Mouse (Mus musculus) myocyte (in vitro differentiated cells): ENCODE measurements around the gene Pnmal1. TPM values are rescaled to one million over a fixed set of nuclear protein-coding genes. Genes with fewer than 3 reads are reported as not detected.
A peak's percentile ranks its signal among the peaks of the same experiment; 100 is the strongest.

Experiments used
- H3K27me3 ChIP-seq: one replicate; pipeline ENCODE4 v1.6.1; 2011; ENCODE audit not compliant: control insufficient read depth, insufficient read depth, insufficient read length
- H3K36me3 ChIP-seq: one replicate; pipeline ENCODE4 v1.6.1; 2011; ENCODE audit not compliant: control insufficient read depth, insufficient read depth
- H3K4me2 ChIP-seq: one replicate; pipeline ENCODE4 v1.6.1; 2011; ENCODE audit warnings: low read depth, control low read depth
- H3K4me3 ChIP-seq: one replicate; pipeline ENCODE4 v1.5.1; 2011; ENCODE audit warnings: mild to moderate bottlenecking, control low read depth, moderate library complexity
- H3K79me2 ChIP-seq: one replicate; pipeline ENCODE4 v1.6.1; 2011; ENCODE audit not compliant: control insufficient read depth, insufficient read depth
- H3ac ChIP-seq: one replicate; pipeline ENCODE4 v1.6.1; 2011; ENCODE audit not compliant: control insufficient read depth, insufficient read length
- CEBPB ChIP-seq: IDR thresholded peaks from 2 replicates; pipeline ENCODE4 v1.6.1; 2011; ENCODE audit warnings: mild to moderate bottlenecking, moderate library complexity; ENCODE audit not compliant: poor library complexity, insufficient read depth, severe bottlenecking
- E2F4 ChIP-seq: IDR thresholded peaks from one replicate; pipeline ENCODE4 v1.6.1; 2011; ENCODE audit warnings: mild to moderate bottlenecking, control low read depth, moderate library complexity; ENCODE audit not compliant: insufficient read depth
- MAX ChIP-seq: IDR thresholded peaks from one replicate; pipeline ENCODE4 v1.6.1; 2011; ENCODE audit warnings: low read depth, mild to moderate bottlenecking, control low read depth
- MYOD1 ChIP-seq, 3 experiments: IDR thresholded peaks; one replicate each; pipeline ENCODE4 v1.6.1; 2011; ENCODE audit warnings: control low read depth in 2 of 3, low read depth in 2 of 3, mild to moderate bottlenecking in 2 of 3, moderate library complexity in 1 of 3; ENCODE audit not compliant: insufficient read length in 2 of 3, control insufficient read depth in 1 of 3
- MYOG ChIP-seq, 3 experiments: IDR thresholded peaks; one replicate each; pipeline ENCODE4 v1.6.1; 2011; ENCODE audit warnings: control low read depth in 2 of 3, low read depth in 2 of 3, mild to moderate bottlenecking in 2 of 3; ENCODE audit not compliant: insufficient read length in 2 of 3, control insufficient read depth in 1 of 3, insufficient read depth in 1 of 3
- POLR2A ChIP-seq: IDR thresholded peaks from one replicate; pipeline ENCODE4 v1.6.1; 2011; ENCODE audit warnings: low read depth, mild to moderate bottlenecking, control low read depth, moderate library complexity; ENCODE audit not compliant: insufficient read length
- POLR2AphosphoS2 ChIP-seq: IDR thresholded peaks from one replicate; pipeline ENCODE4 v1.6.1; 2011; ENCODE audit warnings: low read depth, control low read depth; ENCODE audit not compliant: insufficient read length
- REST ChIP-seq: IDR thresholded peaks from one replicate; pipeline ENCODE4 v1.6.1; 2011; ENCODE audit warnings: mild to moderate bottlenecking, control low read depth, moderate library complexity; ENCODE audit not compliant: insufficient read depth, insufficient read length
- SRF ChIP-seq: IDR thresholded peaks from one replicate; pipeline ENCODE4 v1.6.1; 2011; ENCODE audit warnings: low read depth; ENCODE audit not compliant: control insufficient read depth, insufficient read length
- TCF12 ChIP-seq: IDR thresholded peaks from one replicate; pipeline ENCODE4 v1.6.1; 2011; ENCODE audit warnings: mild to moderate bottlenecking, control low read depth; ENCODE audit not compliant: poor library complexity, insufficient read depth, severe bottlenecking
- TCF3 ChIP-seq: IDR thresholded peaks from one replicate; pipeline ENCODE4 v1.6.1; 2011; ENCODE audit warnings: low read depth, control low read depth; ENCODE audit not compliant: insufficient read length
- USF1 ChIP-seq: IDR thresholded peaks from one replicate; pipeline ENCODE4 v1.6.1; 2011; ENCODE audit warnings: low read depth, mild to moderate bottlenecking, control low read depth, moderate library complexity
- polyA plus RNA-seq: library from polyadenylated mRNA; unstranded; fragments of >200 nt; fragmentation: generic; extraction: Trizol; gene quantifications from one replicate; pipeline ENCODE4 v1.2.1, GENCODE M21; 2012; ENCODE audit warnings: missing spikeins

The Pnmal1 gene
- polyA plus RNA-seq, 1 experiment, result 0.05 TPM

DNA sequence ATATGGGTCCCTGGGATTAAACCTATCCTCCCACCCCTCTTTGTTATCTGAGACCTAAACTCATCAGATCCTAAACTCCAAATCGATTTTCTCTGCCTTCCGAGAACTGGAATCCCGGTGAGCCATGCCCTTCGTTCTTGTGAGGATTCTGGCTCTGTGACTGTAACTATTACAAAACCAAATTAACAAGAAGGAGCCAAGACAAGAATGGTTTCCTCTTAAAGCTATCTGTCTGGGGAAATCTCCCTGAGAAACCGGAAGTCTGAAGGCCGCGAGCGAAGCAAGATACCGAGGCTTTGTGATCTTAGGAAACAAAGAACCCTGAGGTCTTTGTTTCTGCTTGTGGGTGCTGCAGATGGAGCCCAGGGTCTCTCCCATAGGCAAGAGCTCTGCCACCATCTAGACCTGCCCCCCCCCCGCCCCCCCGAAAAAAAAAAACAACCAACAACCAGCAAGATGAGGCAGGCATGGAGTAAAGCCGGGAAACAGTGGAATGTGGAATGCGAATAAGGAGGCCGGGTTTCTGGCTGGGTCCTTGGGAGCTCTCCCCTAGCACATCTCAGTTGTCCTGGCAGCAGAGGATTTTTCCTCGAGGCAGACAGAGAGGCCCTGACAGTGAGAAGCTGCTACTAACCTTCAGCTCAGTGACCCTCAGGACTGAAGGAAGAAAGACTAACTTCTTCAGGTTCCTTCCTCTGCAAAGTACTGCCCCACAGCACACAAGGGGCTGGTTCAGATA lies 30.7 kb downstream of the Pnmal1 start:
- TF ChIP-seq CEBPB (no peak), MAX (no peak), POLR2AphosphoS2 (no peak), TCF3 (no peak), USF1 (no peak), TCF12 (no peak), SRF (no peak), REST (no peak), MYOD1 (IDR thresholded peaks at IDR 0.05; ENCODE audit: control insufficient read depth in 1 of 3, insufficient read length in 2 of 3, low read depth in 2 of 3) (no peak), MYOG (IDR thresholded peaks at IDR 0.05; ENCODE audit: control insufficient read depth in 1 of 3, insufficient read depth in 1 of 3, insufficient read length in 2 of 3, low read depth in 2 of 3) (no peak), E2F4 (no peak), POLR2A (no peak)
- H3K79me2 ChIP-seq, result peaks cover 9% of the 10 kb centered on the region
- no peak overlapping the region for H3ac ChIP-seq
- H3K36me3 ChIP-seq, result no peaks in the 10 kb centered on the region
- H3K4me2 ChIP-seq, result no peak overlapping the region
- no peaks in the 10 kb centered on the region for H3K27me3 ChIP-seq
- H3K4me3 ChIP-seq, result no peak overlapping the region

DNA sequence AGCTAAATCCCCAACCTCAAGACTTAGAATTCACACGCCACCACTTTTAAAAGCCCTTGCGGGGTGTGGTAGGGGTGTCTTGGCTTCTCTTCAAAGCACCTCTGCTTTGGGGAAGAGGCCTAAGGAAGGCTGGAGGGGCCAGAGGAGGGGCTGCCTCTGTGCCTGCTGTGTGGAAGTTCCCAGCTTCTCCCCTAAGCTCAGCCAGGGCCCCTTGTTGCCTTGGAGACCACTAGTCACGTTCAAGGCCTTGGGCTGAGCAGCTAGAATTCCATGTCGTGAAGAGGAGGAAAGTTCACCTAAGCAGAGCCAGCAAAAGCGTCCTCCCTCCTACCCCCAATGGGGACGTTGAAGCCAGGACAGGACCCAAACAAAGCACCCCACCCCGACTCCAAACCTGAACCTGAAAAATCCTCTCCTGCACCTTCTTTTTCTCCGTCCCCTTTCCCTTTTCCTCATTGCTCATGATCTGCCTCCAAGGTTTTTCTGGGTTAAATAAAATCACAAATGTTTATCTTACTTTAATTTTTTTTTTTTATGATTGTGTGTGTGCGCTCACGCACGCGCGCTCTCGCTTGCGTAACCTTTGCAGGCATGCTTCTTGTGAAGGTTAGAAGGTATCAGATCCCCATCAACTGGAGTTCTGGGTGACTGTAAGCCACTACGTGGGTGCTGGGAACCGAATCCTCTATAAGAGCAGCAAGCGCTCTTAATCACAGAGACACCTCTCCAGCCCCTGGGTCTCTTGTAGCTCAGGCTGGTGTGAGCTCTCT lies 32.4 kb downstream of the Pnmal1 start:
- H3K79me2 ChIP-seq, result peaks cover 16% of the 10 kb centered on the region
- TF ChIP-seq TCF3, result no peak
- TF ChIP-seq POLR2A, result no peak
- no peak for TF ChIP-seq CEBPB
- TF ChIP-seq SRF, result no peak
- no peak for TF ChIP-seq MYOD1 (IDR thresholded peaks at IDR 0.05; ENCODE audit: control insufficient read depth in 1 of 3, insufficient read length in 2 of 3, low read depth in 2 of 3)
- no peak for TF ChIP-seq REST
- TF ChIP-seq POLR2AphosphoS2, result no peak
- no peak for TF ChIP-seq USF1
- no peak overlapping the region for H3K4me2 ChIP-seq
- H3ac ChIP-seq, result no peak overlapping the region
- H3K4me3 ChIP-seq, result no peak overlapping the region
- no peaks in the 10 kb centered on the region for H3K27me3 ChIP-seq
- H3K36me3 ChIP-seq, result no peaks in the 10 kb centered on the region

DNA sequence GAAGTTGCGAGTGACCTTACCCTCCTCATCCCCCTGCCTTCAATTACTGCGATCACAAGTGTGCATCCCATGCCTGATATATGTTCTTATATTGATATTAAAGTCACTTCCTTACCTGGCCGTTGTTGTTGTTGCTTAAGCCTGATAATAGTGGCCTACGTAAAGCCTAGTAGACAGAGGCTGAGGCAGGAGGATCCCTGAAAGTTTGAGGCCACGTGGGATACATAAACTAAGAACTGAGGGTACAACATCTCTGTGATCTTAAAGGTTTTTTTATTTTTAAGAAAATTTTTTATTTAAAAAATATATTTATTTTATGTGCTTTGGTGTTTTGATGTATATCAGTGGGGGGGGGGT lies 33.0 kb downstream of the Pnmal1 start, which contains the start of gene Ccdc8:
Gene Ccdc8, plus strand, starts transcription at position 258 of the 357 bp plus-strand sequence.
- H3ac ChIP-seq, result no peak within 1 kb of the TSS
- peak within 1 kb of the TSS; percentile 87 for H3K4me3 ChIP-seq
- TF ChIP-seq TCF3 (no peak), MYOG (IDR thresholded peaks at IDR 0.05; ENCODE audit: control insufficient read depth in 1 of 3, insufficient read depth in 1 of 3, insufficient read length in 2 of 3, low read depth in 2 of 3) (no peak), MAX (no peak), REST (no peak), POLR2A (no peak), E2F4 (no peak)
- H3K79me2 ChIP-seq, result peaks cover 18% of the 10 kb centered on the region
- no peaks in the 10 kb centered on the region for H3K27me3 ChIP-seq
- no peaks in the 10 kb centered on the region for H3K36me3 ChIP-seq
- peak within 1 kb of the TSS; percentile 62 for H3K4me2 ChIP-seq

DNA sequence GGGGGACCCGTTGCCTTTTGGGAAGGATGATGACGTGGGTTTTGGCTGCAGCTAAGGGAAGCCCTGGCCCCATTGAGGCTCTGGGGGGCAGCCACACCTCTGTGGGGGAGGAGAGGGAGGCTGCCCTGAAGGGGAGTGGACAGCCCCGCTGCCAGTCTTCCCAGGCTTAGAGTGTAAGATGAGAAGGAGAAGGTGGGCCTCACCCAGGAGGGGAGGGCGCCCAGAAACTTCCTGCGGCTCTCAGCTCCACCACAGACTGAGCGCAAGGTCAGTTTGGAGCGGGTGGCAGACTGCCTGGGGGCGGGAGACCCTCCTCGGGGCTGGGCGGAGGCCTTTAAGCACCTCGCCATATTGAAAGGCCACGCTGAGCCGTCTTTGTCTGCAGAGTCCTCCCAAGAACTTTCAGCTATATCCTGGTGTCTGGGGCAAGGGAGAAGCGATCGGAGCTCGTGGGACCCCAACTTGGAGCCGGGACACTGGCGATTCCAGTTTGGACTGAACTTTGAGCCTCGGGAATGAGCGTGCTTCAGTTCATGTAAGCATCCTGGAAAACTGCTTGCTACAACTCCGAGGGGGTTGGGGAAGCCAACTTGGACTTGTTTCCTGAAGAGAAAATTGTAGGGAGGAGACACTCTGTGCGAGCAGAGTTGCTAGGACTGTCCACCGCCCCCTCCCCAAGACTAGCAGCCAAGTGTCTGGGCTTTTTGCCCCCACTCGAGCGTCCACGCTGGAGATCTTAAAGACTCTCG lies 34.3 kb downstream of the Pnmal1 start:
- H3ac ChIP-seq, result peak overlapping the region; percentile 17
- peak overlapping the region; percentile 80 for H3K4me2 ChIP-seq
- peak overlapping the region; percentile 87 for H3K4me3 ChIP-seq
- TF ChIP-seq POLR2A, result peak; percentile 84
- no peak for TF ChIP-seq CEBPB
- TF ChIP-seq POLR2AphosphoS2, result peak; percentile 82
- H3K27me3 ChIP-seq, result no peaks in the 10 kb centered on the region
- H3K36me3 ChIP-seq, result no peaks in the 10 kb centered on the region
- H3K79me2 ChIP-seq, result peaks cover 18% of the 10 kb centered on the region

DNA sequence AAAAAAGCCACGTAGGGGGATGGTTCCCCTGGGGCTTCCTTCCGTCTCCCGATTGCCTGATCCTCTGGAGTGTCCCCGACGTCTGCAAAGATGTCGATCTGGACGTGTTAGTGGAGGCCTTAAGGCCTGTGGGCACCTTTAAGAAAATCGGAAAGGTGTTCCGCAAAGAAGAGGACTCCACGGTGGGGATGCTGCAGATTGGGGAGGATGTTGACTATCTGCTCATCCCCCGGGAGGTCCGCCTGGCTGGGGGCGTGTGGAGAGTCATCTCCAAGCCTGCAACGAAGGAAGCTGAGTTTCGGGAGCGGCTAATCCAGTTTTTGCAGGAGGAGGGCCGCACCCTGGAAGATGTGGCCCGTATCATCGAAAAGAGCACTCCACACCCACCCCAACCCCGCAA lies 34.9 kb downstream of the Pnmal1 start:
- Histone ChIP-seq H3K27me3 (no peaks in the 10 kb centered on the region), H3K36me3 (no peaks in the 10 kb centered on the region), H3K79me2 (peaks cover 18% of the 10 kb centered on the region), H3K4me3 (peak overlapping the region; percentile 87), H3K4me2 (peak overlapping the region; percentile 80), H3ac (peak overlapping the region; percentile 17)
- no peak for TF ChIP-seq E2F4
- no peak for TF ChIP-seq POLR2AphosphoS2
- no peak for TF ChIP-seq POLR2A
- no peak for TF ChIP-seq REST
- no peak for TF ChIP-seq MYOG (IDR thresholded peaks at IDR 0.05; ENCODE audit: control insufficient read depth in 1 of 3, insufficient read depth in 1 of 3, insufficient read length in 2 of 3, low read depth in 2 of 3)
- TF ChIP-seq USF1, result no peak
- TF ChIP-seq CEBPB, result no peak
- no peak for TF ChIP-seq SRF
- no peak for TF ChIP-seq MAX
- no peak for TF ChIP-seq TCF3
- no peak for TF ChIP-seq TCF12
